Mouse (Mus musculus): ENCODE results near the gene Srprb. TPM values are rescaled to one million over a fixed set of nuclear protein-coding genes. Genes with fewer than 3 reads are reported as not detected.

Srprb gene
- total and polyA plus RNA-seq, 3 experiments, result 21.2 to 26.7 (median 24.9) TPM

GRCm38 (mm10) chr9:103234565-103235165, 32.7 kb upstream of the Srprb start:
- Histone ChIP-seq H3K36me3 (replicated peaks) (no peaks in the 10 kb centered on the region), H3K9me3 (replicated peaks) (no peaks in the 10 kb centered on the region), H3K27me3 (ENCODE audit: insufficient read depth, low read length) (peaks cover 44% of the 10 kb centered on the region), H3K4me1 (ENCODE audit: insufficient read depth, low read depth, low read length) (peaks cover 14% of the 10 kb centered on the region), H3K4me3 (ENCODE audit: low read depth, low read length) (no peak overlapping the region)
- TF ChIP-seq CTCF (IDR thresholded peaks at IDR 0.05; ENCODE audit: low read depth, low read length) (no peak), GATA1 (IDR thresholded peaks at IDR 0.05; ENCODE audit: borderline replicate concordance, low read length) (no peak), TAL1 (conservative IDR thresholded peaks at IDR 0.05; ENCODE audit: low read depth, low read length) (no peak), POLR2AphosphoS5 (IDR thresholded peaks at IDR 0.05; ENCODE audit: insufficient replicate concordance, low read depth, low read length) (no peak), GATA2 (IDR thresholded peaks at IDR 0.05; ENCODE audit: borderline replicate concordance, low read depth, low read length) (no peak)
- ATAC-seq (ENCODE audit: extremely low read depth, insufficient number of reproducible peaks, low FRiP score, poor library complexity, severe bottlenecking) (no peak), DNase-seq (ENCODE audit: low spot score) (no peak)

- H3K4me3 ChIP-seq (ENCODE audit: low read depth, low read length), result no peak overlapping the region
- H3K4me1 ChIP-seq (ENCODE audit: insufficient read depth, low read depth, low read length), result peaks cover 19% of the 10 kb centered on the region
- H3K36me3 ChIP-seq (replicated peaks), result no peaks in the 10 kb centered on the region
- no peak for DNase-seq (ENCODE audit: low spot score)
- TF ChIP-seq GATA1 (IDR thresholded peaks at IDR 0.05; ENCODE audit: borderline replicate concordance, low read length) (no peak), TAL1 (conservative IDR thresholded peaks at IDR 0.05; ENCODE audit: low read depth, low read length) (no peak), GATA2 (IDR thresholded peaks at IDR 0.05; ENCODE audit: borderline replicate concordance, low read depth, low read length) (no peak), POLR2AphosphoS5 (IDR thresholded peaks at IDR 0.05; ENCODE audit: insufficient replicate concordance, low read depth, low read length) (no peak), CTCF (IDR thresholded peaks at IDR 0.05; ENCODE audit: low read depth, low read length) (no peak)
- H3K27me3 ChIP-seq (ENCODE audit: insufficient read depth, low read length), result peaks cover 43% of the 10 kb centered on the region
- H3K9me3 ChIP-seq (replicated peaks), result no peaks in the 10 kb centered on the region
- ATAC-seq (ENCODE audit: extremely low read depth, insufficient number of reproducible peaks, low FRiP score, poor library complexity, severe bottlenecking), result no peak
Measured at GRCm38 (mm10) chr9:103234059-103234458, 32.1 kb upstream of the Srprb start.

- Histone ChIP-seq H3K4me3 (ENCODE audit: low read depth, low read length) (no peak overlapping the region), H3K9me3 (replicated peaks) (no peaks in the 10 kb centered on the region), H3K36me3 (replicated peaks) (no peaks in the 10 kb centered on the region), H3K27me3 (ENCODE audit: insufficient read depth, low read length) (peaks cover 44% of the 10 kb centered on the region), H3K4me1 (ENCODE audit: insufficient read depth, low read depth, low read length) (peaks cover 29% of the 10 kb centered on the region)
- ATAC-seq (ENCODE audit: extremely low read depth, insufficient number of reproducible peaks, low FRiP score, poor library complexity, severe bottlenecking) (no peak), DNase-seq (ENCODE audit: low spot score) (no peak)
- TF ChIP-seq POLR2AphosphoS5 (IDR thresholded peaks at IDR 0.05; ENCODE audit: insufficient replicate concordance, low read depth, low read length) (no peak), TAL1 (conservative IDR thresholded peaks at IDR 0.05; ENCODE audit: low read depth, low read length) (no peak), CTCF (IDR thresholded peaks at IDR 0.05; ENCODE audit: low read depth, low read length) (no peak), GATA1 (IDR thresholded peaks at IDR 0.05; ENCODE audit: borderline replicate concordance, low read length) (no peak), GATA2 (IDR thresholded peaks at IDR 0.05; ENCODE audit: borderline replicate concordance, low read depth, low read length) (no peak)
Measured at GRCm38 (mm10) chr9:103233006-103233395, 31.1 kb upstream of the Srprb start.

GRCm38 (mm10) chr9:103232232-103233005, 30.5 kb upstream of the Srprb start:
- Histone ChIP-seq H3K9me3 (replicated peaks) (no peaks in the 10 kb centered on the region), H3K36me3 (replicated peaks) (no peaks in the 10 kb centered on the region), H3K4me3 (ENCODE audit: low read depth, low read length) (no peak overlapping the region), H3K27me3 (ENCODE audit: insufficient read depth, low read length) (peaks cover 43% of the 10 kb centered on the region), H3K4me1 (ENCODE audit: insufficient read depth, low read depth, low read length) (peaks cover 34% of the 10 kb centered on the region)
- TF ChIP-seq POLR2AphosphoS5 (IDR thresholded peaks at IDR 0.05; ENCODE audit: insufficient replicate concordance, low read depth, low read length), result no peak
- no peak for TF ChIP-seq TAL1 (conservative IDR thresholded peaks at IDR 0.05; ENCODE audit: low read depth, low read length)
- no peak for TF ChIP-seq GATA2 (IDR thresholded peaks at IDR 0.05; ENCODE audit: borderline replicate concordance, low read depth, low read length)
- TF ChIP-seq CTCF (IDR thresholded peaks at IDR 0.05; ENCODE audit: low read depth, low read length), result no peak
- no peak for TF ChIP-seq GATA1 (IDR thresholded peaks at IDR 0.05; ENCODE audit: borderline replicate concordance, low read length)
- DNase-seq (ENCODE audit: low spot score) (no peak), ATAC-seq (ENCODE audit: extremely low read depth, insufficient number of reproducible peaks, low FRiP score, poor library complexity, severe bottlenecking) (no peak)

- no peak within 1 kb of the TSS for H3K4me3 ChIP-seq (ENCODE audit: low read depth, low read length)
- no peaks in the 10 kb centered on the region for H3K9me3 ChIP-seq (replicated peaks)
- H3K36me3 ChIP-seq (replicated peaks), result no peaks in the 10 kb centered on the region
- H3K4me1 ChIP-seq (ENCODE audit: insufficient read depth, low read depth, low read length), result peaks cover 37% of the 10 kb centered on the region
- no peak for TF ChIP-seq TAL1 (conservative IDR thresholded peaks at IDR 0.05; ENCODE audit: low read depth, low read length)
- no peak for TF ChIP-seq GATA2 (IDR thresholded peaks at IDR 0.05; ENCODE audit: borderline replicate concordance, low read depth, low read length)
- TF ChIP-seq CTCF (IDR thresholded peaks at IDR 0.05; ENCODE audit: low read depth, low read length), result no peak
- no peak for TF ChIP-seq GATA1 (IDR thresholded peaks at IDR 0.05; ENCODE audit: borderline replicate concordance, low read length)
- DNase-seq (ENCODE audit: low spot score) (no peak), ATAC-seq (ENCODE audit: extremely low read depth, insufficient number of reproducible peaks, low FRiP score, poor library complexity, severe bottlenecking) (no peak)
- H3K27me3 ChIP-seq (ENCODE audit: insufficient read depth, low read length), result peaks cover 34% of the 10 kb centered on the region
Measured at GRCm38 (mm10) chr9:103230151-103230951, 28.4 kb upstream of the Srprb start, which contains the start of the genes Gm20425 and Trf. Gm20425 (minus strand) TSS chr9:103230307. Trf (minus strand) TSS chr9:103230444.
